Mouse (Mus musculus) macrophage (primary cell): ENCODE data around the gene Pex11a. TPM values are rescaled to one million over a fixed set of nuclear protein-coding genes. Genes with fewer than 3 reads are reported as not detected.
A peak's percentile ranks its signal among the peaks of the same experiment; 100 is the strongest.

ENCODE experiments used
- H3K27ac ChIP-seq: fragments of 350-480 bp; formaldehyde crosslinking; 2 replicates; pipeline ENCODE4 v1.9.0; 2021
- H3K36me3 ChIP-seq: fragments of 350-480 bp; formaldehyde crosslinking; 2 replicates; pipeline ENCODE4 v1.9.0; 2021; ENCODE audit errors: inconsistent target
- H3K4me3 ChIP-seq: fragments of 350-480 bp; formaldehyde crosslinking; 2 replicates; pipeline ENCODE4 v1.9.0; 2021; ENCODE audit errors: inconsistent target
- H3K79me2 ChIP-seq: fragments of 350-480 bp; formaldehyde crosslinking; 2 replicates; pipeline ENCODE4 v1.9.0; 2021; ENCODE audit errors: inconsistent target
- WGBS: methylation state at CpG from one replicate; pipeline ENCODE4 v1.1.7; 2026; ENCODE audit warnings: inconsistent platforms; ENCODE audit not compliant: missing documents; 5-methylcytosine and 5-hydroxymethylcytosine counted together
- polyA plus RNA-seq: library from polyadenylated mRNA; stranded (reverse); fragments of 250-400 nt; gene quantifications from 3 replicates; pipeline ENCODE4 v1.2.4, GENCODE M21; 2018; ENCODE audit warnings: inconsistent platforms

Gene Pex11a
- polyA plus RNA-seq, 1 experiment from 2014 or later = 5.4 TPM

DNA sequence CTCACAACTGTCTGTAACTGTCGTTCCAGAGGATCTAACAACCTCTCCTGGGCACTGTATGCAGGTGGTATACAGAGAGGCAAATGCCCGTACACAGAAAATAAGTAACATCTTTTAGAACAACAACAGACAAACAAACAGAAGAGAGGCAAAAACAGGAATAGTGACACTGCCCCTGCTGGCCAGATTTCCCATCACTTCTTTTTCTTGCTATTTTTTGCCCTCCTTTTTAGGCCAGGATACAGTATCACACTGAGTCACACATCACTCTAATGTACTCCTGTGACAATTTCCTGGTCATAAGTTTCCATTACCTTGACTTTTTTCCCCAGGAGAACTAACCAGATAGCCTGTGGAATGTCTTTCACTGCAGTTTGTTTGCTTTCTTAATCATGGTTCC is 13.4 kb upstream of the Pex11a start:
- Histone ChIP-seq H3K36me3 (no peaks in the 10 kb centered on the region), H3K79me2 (no peaks in the 10 kb centered on the region), H3K27ac (no peak overlapping the region), H3K4me3 (no peak overlapping the region)
- WGBS = 64% methylated on average over 2 of the region's 2 CpGs

DNA sequence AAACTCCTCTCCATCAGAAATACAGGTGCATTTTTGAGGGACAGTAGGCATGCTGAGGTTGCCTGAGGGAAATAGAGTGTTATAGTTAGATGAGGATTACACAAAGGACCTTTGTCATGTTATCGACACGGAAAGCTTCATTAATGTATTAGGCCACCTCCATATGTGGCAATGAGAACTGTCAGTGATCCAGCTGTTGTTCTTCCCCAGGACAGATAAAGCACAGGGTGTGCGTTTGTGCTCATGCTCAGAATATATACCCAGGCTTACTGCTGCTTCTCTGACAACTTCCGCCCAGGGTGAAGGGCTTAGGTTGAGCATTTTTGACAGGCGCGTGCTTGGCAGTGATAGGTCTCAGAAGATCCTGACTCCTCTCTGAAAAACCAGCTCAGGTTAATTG is 6.6 kb upstream of the Pex11a start:
- no peaks in the 10 kb centered on the region for H3K36me3 ChIP-seq
- H3K79me2 ChIP-seq = no peaks in the 10 kb centered on the region
- no peak overlapping the region for H3K4me3 ChIP-seq
- H3K27ac ChIP-seq = no peak overlapping the region
- 92% methylated on average over 6 of the region's 6 CpGs for WGBS

DNA sequence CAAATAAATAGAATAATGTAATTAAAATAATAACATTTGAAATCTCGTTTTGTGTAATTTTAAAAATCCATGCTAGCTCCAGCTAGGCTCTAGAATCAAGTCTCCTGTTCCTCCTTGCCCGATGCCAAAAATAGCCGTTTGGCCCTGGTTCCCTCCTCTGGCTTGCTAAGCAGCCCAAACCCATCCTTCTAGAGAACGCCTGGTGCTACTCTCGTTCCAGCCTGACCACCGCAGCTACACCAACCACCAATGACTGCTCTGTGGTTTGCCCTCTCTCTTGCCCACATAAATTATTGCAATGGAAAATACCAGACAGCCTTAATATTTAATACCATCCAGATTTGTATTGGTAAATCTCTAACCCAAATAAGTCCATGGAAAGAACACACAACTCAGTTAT is 4.7 kb upstream of the Pex11a start:
- no peaks in the 10 kb centered on the region for H3K79me2 ChIP-seq
- H3K36me3 ChIP-seq = no peaks in the 10 kb centered on the region
- H3K4me3 ChIP-seq = no peak overlapping the region
- 36% methylated on average over 6 of the region's 6 CpGs for WGBS
- no peak overlapping the region for H3K27ac ChIP-seq

DNA sequence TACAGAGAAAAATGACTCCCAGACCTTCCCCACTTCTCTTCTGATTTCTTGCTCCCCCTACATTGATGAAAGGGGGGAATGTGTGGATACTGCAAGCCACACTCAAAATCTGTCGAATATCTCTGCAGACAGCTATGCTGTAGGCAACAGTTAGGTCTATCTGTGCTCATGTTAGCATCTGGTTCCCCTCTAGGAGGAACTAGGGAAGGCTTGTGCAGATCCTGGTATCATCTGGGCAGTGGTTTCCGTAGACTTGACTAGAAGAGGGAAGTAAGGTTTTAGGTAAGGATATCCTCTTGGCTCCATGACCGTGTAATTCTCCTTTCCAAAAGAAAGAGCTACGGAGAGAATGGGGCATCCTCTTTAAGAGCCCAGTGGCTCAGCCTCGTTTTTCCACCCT is 1.7 kb upstream of the Pex11a start:
- Histone ChIP-seq H3K27ac (no peak overlapping the region), H3K4me3 (no peak overlapping the region), H3K79me2 (no peaks in the 10 kb centered on the region), H3K36me3 (no peaks in the 10 kb centered on the region)
- 9% methylated on average over 5 of the region's 5 CpGs for WGBS

DNA sequence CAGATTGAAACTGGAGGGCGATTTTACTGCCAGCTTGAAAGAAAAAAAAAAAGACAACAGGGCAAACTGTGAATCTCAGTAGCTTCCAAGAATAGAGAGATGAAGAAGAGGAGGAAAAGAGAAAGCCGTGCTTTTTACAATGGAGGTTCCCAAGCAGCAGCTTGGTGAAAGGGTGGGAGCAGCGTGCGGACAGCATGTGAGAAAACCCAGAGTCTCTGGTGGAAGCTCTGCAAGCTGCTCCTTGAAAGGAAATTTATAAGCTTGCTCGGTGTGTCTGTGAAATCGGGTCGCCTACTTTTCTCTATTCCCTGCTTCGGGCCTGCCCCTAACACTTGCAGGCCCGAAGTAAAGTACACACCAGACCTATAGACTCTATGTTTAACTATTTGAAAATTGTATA is 1.1 kb upstream of the Pex11a start:
- no peak overlapping the region for H3K4me3 ChIP-seq
- no peaks in the 10 kb centered on the region for H3K79me2 ChIP-seq
- H3K36me3 ChIP-seq = no peaks in the 10 kb centered on the region
- no peak overlapping the region for H3K27ac ChIP-seq
- 97% methylated on average over 9 of the region's 9 CpGs for WGBS

DNA sequence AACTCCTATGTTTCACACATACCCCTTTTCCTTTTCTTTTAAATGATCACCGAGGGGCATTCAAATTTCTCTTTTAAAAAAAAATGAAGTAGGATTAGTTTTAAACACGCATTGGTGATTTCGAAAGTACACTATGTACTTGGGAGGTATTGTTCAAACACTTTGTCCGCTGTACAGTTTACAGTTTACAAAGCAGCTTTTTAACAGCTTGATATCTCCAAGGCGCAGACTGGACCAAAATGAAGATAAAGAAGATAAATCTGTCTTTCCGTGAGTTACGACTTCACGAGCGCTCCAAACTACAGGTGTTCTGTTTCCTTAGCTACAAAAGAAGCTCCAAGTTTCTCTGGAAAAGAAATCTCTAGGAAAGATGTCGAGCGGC is 663 bp downstream of the Pex11a start:
- no peaks in the 10 kb centered on the region for H3K36me3 ChIP-seq
- no peaks in the 10 kb centered on the region for H3K79me2 ChIP-seq
- no peak overlapping the region for H3K27ac ChIP-seq
- WGBS = 6% methylated on average over 11 of the region's 11 CpGs
- H3K4me3 ChIP-seq = peak overlapping the region; percentile 60

DNA sequence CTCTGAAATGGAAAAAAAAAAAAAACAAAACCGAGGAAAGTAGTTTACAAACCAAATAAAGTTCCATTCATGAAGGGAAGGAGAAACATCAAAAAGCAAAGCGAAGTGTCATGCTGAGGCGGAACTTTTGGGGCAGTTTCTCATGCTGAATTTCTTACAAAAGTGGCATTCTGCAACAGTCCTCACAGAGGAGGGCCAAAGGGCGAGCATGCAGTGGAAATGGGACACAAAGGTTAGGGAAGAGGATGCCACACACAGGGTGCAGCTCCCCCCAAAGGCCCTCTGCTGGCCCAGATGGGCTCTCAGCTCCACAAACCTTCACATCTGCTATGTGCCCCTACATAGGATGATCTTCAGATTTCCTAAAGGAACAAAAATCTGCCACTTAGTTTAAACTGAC is 2.7 kb downstream of the Pex11a start:
- WGBS = 86% methylated on average over 4 of the region's 4 CpGs
- H3K36me3 ChIP-seq = no peaks in the 10 kb centered on the region; the same call in 1 of the 2 replicates
- no peaks in the 10 kb centered on the region for H3K79me2 ChIP-seq
- H3K4me3 ChIP-seq = no peak overlapping the region
- no peak overlapping the region for H3K27ac ChIP-seq

DNA sequence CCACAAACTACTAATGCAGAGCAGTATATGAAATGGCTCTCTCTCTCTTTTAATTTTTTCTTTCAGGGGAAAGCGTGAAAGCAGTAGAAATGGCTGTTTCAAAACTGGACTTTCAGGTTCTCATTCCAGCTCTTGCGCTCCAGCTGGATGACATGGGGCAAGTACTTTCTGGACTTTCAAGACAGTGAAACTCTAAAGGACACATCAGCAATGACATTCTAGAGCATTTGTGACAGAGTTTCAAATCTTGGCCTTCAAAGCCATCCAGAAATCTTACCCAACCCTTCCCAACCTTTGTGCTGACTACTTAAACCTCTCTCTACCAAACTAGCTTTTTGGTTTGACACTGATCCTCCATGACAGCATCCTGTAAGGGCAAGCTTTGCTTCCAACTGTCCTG is 4.0 kb downstream of the Pex11a start:
- no peak overlapping the region for H3K27ac ChIP-seq
- no peaks in the 10 kb centered on the region; the same call in 1 of the 2 replicates for H3K36me3 ChIP-seq
- no peak overlapping the region for H3K4me3 ChIP-seq
- 100% methylated on average over 2 of the region's 2 CpGs for WGBS
- H3K79me2 ChIP-seq = no peaks in the 10 kb centered on the region

DNA sequence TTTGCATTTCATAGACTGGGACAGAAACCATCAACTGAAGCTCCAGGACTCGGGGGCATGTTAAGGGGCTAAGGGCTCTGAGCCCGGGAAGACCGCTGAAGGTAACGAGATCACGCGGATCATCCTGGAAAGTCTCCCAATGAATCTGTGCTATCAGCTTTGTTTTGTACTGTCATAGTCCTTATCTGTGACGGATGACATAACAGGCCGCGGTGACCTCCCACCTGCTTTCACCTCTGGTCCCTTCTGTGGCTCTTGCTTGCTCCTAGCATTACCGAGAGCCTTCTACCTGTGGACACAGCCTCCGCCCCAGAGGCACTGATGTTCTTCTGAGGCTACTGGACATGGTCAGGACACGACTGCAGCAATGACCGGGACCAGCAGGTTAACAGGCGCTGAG is 6.4 kb downstream of the Pex11a start:
- no peaks in the 10 kb centered on the region; the same call in 1 of the 2 replicates for H3K36me3 ChIP-seq
- 97% methylated on average over 14 of the region's 14 CpGs for WGBS
- H3K27ac ChIP-seq = no peak overlapping the region
- H3K79me2 ChIP-seq = no peaks in the 10 kb centered on the region
- H3K4me3 ChIP-seq = no peak overlapping the region

DNA sequence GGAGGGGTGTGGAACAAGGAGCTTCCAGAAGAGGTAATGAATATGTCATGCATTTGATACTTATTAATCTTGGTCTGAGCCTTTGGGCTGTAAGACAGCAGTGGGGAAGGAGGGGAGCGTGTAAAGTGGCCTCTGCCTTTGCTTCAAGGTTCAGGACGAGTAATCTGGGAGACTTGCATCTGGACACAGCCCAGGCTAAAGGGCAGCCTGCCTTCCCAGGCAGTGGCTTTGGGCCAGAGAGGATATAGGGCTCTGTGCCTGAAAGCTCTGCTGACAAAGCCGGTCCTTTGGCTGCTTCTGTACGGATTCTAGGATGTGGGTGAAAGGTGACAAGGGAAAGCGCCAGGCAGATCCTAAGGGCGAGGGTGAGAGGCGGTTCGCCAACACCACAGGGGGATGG is 8.4 kb downstream of the Pex11a start:
- Histone ChIP-seq H3K79me2 (no peaks in the 10 kb centered on the region), H3K4me3 (no peak overlapping the region), H3K27ac (no peak overlapping the region), H3K36me3 (no peaks in the 10 kb centered on the region; the same call in 1 of the 2 replicates)
- WGBS = 98% methylated on average over 8 of the region's 8 CpGs

DNA sequence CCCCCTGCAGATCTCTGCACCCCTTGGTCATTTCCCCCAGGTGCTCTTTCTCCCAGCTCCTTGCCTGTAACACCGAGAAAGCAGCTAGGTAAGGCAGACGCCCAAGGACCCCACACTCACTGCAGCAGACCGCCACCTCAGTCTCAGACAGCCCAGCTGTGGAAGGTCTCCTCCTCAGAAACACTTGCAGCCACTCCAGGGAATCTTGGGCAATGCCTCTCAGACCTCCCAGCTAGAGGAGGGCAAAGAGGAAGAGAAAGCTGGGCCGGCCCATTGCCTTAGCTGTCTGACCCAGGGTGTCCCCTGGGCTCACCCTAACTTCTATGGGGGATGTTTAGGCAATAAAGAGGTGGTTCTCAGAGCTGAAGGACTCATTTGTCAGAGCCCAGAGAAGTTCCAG is 10.3 kb downstream of the Pex11a start, which contains the start of gene Plin1:
Plin1 (minus strand) TSS at position 282 of the 400 bp plus-strand sequence.
- H3K36me3 ChIP-seq = no peaks in the 10 kb centered on the region; the same call in 1 of the 2 replicates
- 54% methylated on average over 4 of the region's 4 CpGs for WGBS
- no peak within 1 kb of the TSS for H3K27ac ChIP-seq
- H3K4me3 ChIP-seq = no peak within 1 kb of the TSS
- H3K79me2 ChIP-seq = no peaks in the 10 kb centered on the region

DNA sequence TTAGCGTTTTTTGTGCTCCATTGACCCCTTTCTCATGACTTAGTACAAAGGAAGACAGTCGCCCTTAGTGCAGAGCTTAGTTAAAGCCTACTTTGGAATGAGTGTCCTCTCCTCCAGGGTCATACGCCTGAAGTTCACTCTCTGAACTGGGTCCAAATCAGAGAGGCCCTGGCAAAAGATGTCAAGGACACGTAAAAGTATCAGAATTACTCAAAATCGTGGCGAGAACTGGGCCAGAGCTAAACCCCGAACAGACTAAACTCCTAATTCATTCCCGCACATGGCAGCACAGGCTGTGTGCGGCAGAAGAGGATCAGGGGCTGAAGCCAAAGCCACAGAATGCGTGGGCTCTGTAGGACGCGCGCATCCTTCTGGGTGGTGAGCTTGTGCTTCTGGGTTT is 11.5 kb downstream of the Pex11a start:
- no peaks in the 10 kb centered on the region for H3K79me2 ChIP-seq
- WGBS = 87% methylated on average over 13 of the region's 13 CpGs

DNA sequence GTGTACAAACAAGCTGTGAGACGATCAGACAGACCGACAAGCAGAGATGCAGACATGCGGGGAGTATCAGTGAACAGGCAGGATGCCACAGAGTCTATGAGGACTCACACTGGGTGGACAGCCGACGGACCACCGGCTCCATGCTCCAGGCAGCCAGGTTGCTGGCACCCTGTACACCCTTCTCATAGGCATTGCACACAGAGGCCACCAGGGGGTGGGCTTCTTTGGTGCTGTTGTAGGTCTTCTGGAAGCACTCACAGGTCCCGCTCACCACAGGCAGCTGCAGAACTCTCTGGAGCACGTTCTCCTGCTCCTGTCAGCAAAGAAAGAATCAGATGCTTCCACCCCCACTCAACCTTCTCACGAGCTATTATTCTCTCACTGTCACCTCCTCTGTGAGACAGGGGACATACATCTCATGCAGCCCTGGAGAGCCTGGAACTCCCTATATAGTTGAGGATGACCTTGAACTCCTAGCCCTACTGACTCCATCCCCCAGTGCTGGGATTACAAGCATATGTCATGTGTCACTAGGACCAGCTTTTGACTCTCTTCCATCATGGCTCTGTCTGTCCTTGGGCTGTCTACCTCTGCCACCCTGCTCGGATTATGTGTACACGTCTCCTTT is 13.1 kb downstream of the Pex11a start:
- Histone ChIP-seq H3K27ac (no peak overlapping the region), H3K4me3 (no peak overlapping the region), H3K79me2 (no peaks in the 10 kb centered on the region), H3K36me3 (no peaks in the 10 kb centered on the region)
- 73% methylated on average over 11 of the region's 11 CpGs for WGBS

More for the DNA sequence above, 11.5 kb downstream of the Pex11a start:
- Histone ChIP-seq H3K4me3 (no peak overlapping the region), H3K36me3 (no peaks in the 10 kb centered on the region), H3K27ac (no peak overlapping the region)

DNA sequence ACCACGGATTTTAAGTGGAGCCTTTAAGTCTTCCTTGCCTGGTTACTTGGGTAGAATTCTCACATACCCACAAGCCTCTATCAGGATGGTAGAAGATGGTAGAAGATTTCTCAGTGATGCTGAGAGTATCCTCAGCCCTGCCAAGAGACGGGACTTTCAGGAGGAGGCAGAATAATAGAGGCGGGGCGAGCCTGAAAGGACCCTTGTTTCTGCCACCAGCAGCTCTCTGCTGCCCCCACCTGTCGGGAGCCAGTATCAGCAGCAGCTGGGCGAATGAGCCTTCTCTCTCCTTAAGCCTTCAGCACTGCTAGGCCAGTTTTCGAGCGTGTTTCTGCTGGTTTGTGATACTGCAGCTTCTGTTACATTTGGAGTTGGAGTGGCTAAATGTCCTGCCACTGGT is 13.8 kb downstream of the Pex11a start:
- 4% methylated on average over 8 of the region's 8 CpGs for WGBS
- Histone ChIP-seq H3K79me2 (no peaks in the 10 kb centered on the region), H3K4me3 (no peak overlapping the region), H3K27ac (no peak overlapping the region), H3K36me3 (no peaks in the 10 kb centered on the region)

DNA sequence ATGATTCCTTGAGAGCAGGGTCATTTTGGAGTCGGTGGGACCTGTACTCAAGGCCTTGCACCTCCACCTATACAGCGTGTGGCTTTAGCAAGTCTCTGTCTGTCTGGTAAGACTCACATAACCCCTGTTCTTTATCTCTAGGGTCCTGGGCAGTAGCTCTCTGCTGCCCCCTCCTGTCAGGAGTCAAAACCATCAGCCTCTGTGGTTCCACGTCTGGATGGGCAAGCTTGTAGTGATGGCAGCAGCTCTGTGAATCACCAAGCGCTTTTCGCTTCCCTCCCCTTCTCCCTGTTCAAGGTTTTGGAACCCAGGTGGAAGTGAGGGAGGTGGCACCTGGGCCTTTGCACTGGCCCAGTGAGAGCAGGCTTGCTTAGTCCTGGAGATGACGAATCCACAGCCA is 14.7 kb downstream of the Pex11a start:
- WGBS = 24% methylated on average over 6 of the region's 6 CpGs
- no peak overlapping the region for H3K27ac ChIP-seq
- H3K79me2 ChIP-seq = no peaks in the 10 kb centered on the region
- H3K4me3 ChIP-seq = no peak overlapping the region
- H3K36me3 ChIP-seq = no peaks in the 10 kb centered on the region

DNA sequence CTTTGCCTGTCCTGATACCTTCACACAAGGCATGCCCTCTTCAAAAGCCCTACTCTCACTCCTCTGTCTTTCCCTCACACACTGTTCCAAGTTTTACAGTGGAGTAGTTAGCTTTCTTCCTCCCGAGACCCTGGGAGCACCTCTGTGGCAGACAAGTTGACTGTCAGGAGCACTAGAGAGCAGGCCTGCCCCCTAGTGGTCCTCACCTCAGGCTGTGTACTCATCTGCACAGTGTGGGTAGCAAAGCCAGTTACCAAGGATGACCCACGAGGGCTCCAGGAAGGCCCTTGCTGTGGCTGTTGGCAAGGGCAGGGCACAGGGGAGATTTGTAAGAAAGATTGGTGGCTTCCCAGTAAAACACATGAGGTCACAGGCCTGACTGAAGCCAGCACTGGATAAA is 15.8 kb downstream of the Pex11a start:
- Histone ChIP-seq H3K79me2 (no peaks in the 10 kb centered on the region), H3K4me3 (no peak overlapping the region), H3K36me3 (no peaks in the 10 kb centered on the region), H3K27ac (no peak overlapping the region)
- WGBS = 24% methylated on average over 2 of the region's 2 CpGs
